Mouse (Mus musculus) embryo, embryonic 10 days (tissue): ENCODE data around the gene Srl.

Source experiments
- DNase-seq: peaks from one replicate; pipeline ENCODE4 v3.0.0-alpha.2; 2015; ENCODE audit warnings: low spot score

The Srl gene

GRCm38 (mm10) chr16:4472687-4473086 is 68.9 kb downstream of the Srl start:
- no peak for DNase-seq

GRCm38 (mm10) chr16:4469599-4470352 is 71.8 kb downstream of the Srl start:
- DNase-seq, result no peak

GRCm38 (mm10) chr16:4464529-4465089 is 77.0 kb downstream of the Srl start:
- DNase-seq, result no peak

GRCm38 (mm10) chr16:4457927-4458326 is 83.7 kb downstream of the Srl start:
- no peak for DNase-seq

- no peak for DNase-seq
These were observed 85.2 kb downstream of the Srl start for GRCm38 (mm10) chr16:4456391-4456790.

- DNase-seq, result no peak
These were observed 85.9 kb downstream of the Srl start for GRCm38 (mm10) chr16:4455693-4456092.

GRCm38 (mm10) chr16:4454563-4454962 is 87.1 kb downstream of the Srl start:
- no peak for DNase-seq

- no peak for DNase-seq
These were observed 92.2 kb downstream of the Srl start for GRCm38 (mm10) chr16:4449418-4449817.

GRCm38 (mm10) chr16:4448235-4448634 is 93.4 kb downstream of the Srl start:
- DNase-seq, result peak; percentile 13

GRCm38 (mm10) chr16:4446395-4446794 is 95.2 kb downstream of the Srl start:
- DNase-seq, result no peak

- no peak for DNase-seq
These were observed 97.2 kb downstream of the Srl start for GRCm38 (mm10) chr16:4444378-4444777.

- no peak for DNase-seq
These were observed 102.1 kb downstream of the Srl start for GRCm38 (mm10) chr16:4439302-4440066.

GRCm38 (mm10) chr16:4436738-4437137 is 104.9 kb downstream of the Srl start:
- peak; percentile 20 for DNase-seq

- DNase-seq, result no peak
These were observed 106.2 kb downstream of the Srl start for GRCm38 (mm10) chr16:4435371-4435770.

GRCm38 (mm10) chr16:4431841-4432240 is 109.8 kb downstream of the Srl start:
- no peak for DNase-seq

- no peak for DNase-seq
These were observed 110.6 kb downstream of the Srl start for GRCm38 (mm10) chr16:4431013-4431412.

GRCm38 (mm10) chr16:4430232-4430631 is 111.4 kb downstream of the Srl start:
- no peak for DNase-seq
